Mouse (Mus musculus) embryonic fibroblast, embryonic 13.5 days (primary cell): ENCODE data around the gene Osbpl5. TPM values are rescaled to one million over a fixed set of nuclear protein-coding genes. Genes with fewer than 3 reads are reported as not detected.

Experiments used
- H3K27ac ChIP-seq: 2 replicates; pipeline ENCODE4 v1.5.1; 2012; ENCODE audit warnings: low read length, control low read depth, inconsistent platforms; ENCODE audit not compliant: insufficient read depth
- H3K4me1 ChIP-seq: 2 replicates; pipeline ENCODE4 v1.6.1; 2011; ENCODE audit warnings: low read length; ENCODE audit not compliant: control insufficient read depth, insufficient read depth
- H3K4me3 ChIP-seq: 2 replicates; pipeline ENCODE4 v1.5.1; 2011; ENCODE audit warnings: mild to moderate bottlenecking, control low read depth, low read length; ENCODE audit not compliant: insufficient read depth
- CTCF ChIP-seq: IDR thresholded peaks from 2 replicates; pipeline ENCODE4 v1.5.1; 2011; ENCODE audit warnings: mild to moderate bottlenecking, control low read depth, low read length, moderate library complexity, borderline replicate concordance; ENCODE audit not compliant: insufficient read depth
- POLR2A ChIP-seq: IDR thresholded peaks from 2 replicates; pipeline ENCODE4 v1.6.1; 2011; ENCODE audit warnings: low read depth, mild to moderate bottlenecking, control low read depth, low read length, moderate library complexity
- polyA plus RNA-seq: library from polyadenylated mRNA; stranded (reverse); fragments of >200 nt; gene quantifications from 2 replicates; pipeline ENCODE4 v1.2.4, GENCODE M21; 2011; ENCODE audit warnings: low read depth; ENCODE audit not compliant: missing spikeins, insufficient read length

Gene Osbpl5
- polyA plus RNA-seq, 1 experiment = 54.2 TPM

- H3K4me3 ChIP-seq = no peak overlapping the region
- H3K4me1 ChIP-seq = no peaks in the 10 kb centered on the region
- TF ChIP-seq CTCF (no peak), POLR2A (no peak)
- H3K27ac ChIP-seq = no peak overlapping the region
Observed at GRCm38 (mm10) chr7:143755357-143756124, 1.2 kb downstream of the Osbpl5 start.

GRCm38 (mm10) chr7:143753990-143754715, 2.6 kb downstream of the Osbpl5 start:
- H3K4me1 ChIP-seq = no peaks in the 10 kb centered on the region
- H3K4me3 ChIP-seq = no peak overlapping the region
- TF ChIP-seq CTCF (peak; percentile 90), POLR2A (no peak)
- no peak overlapping the region for H3K27ac ChIP-seq

GRCm38 (mm10) chr7:143752606-143753005, 4.2 kb downstream of the Osbpl5 start:
- TF ChIP-seq POLR2A (no peak), CTCF (no peak)
- H3K4me3 ChIP-seq = no peak overlapping the region
- no peak overlapping the region for H3K27ac ChIP-seq
- no peaks in the 10 kb centered on the region for H3K4me1 ChIP-seq

- no peak overlapping the region for H3K27ac ChIP-seq
- no peak overlapping the region for H3K4me3 ChIP-seq
- no peaks in the 10 kb centered on the region for H3K4me1 ChIP-seq
- TF ChIP-seq CTCF (no peak), POLR2A (no peak)
Observed at GRCm38 (mm10) chr7:143752056-143752455, 4.7 kb downstream of the Osbpl5 start.

- TF ChIP-seq CTCF = no peak
- no peak for TF ChIP-seq POLR2A
- H3K4me1 ChIP-seq = no peaks in the 10 kb centered on the region
- H3K4me3 ChIP-seq = no peak overlapping the region
- no peak overlapping the region for H3K27ac ChIP-seq
Observed at GRCm38 (mm10) chr7:143751380-143751779, 5.4 kb downstream of the Osbpl5 start.

- H3K4me1 ChIP-seq = no peaks in the 10 kb centered on the region
- TF ChIP-seq POLR2A = no peak
- H3K4me3 ChIP-seq = no peak overlapping the region
- H3K27ac ChIP-seq = no peak overlapping the region
Observed at GRCm38 (mm10) chr7:143749045-143749444, 7.7 kb downstream of the Osbpl5 start.

- Histone ChIP-seq H3K4me3 (no peak overlapping the region), H3K4me1 (no peaks in the 10 kb centered on the region)
- TF ChIP-seq CTCF (peak; percentile 86; the same call in 1 of the 2 replicates), POLR2A (no peak)
Observed at GRCm38 (mm10) chr7:143748041-143748868, 8.5 kb downstream of the Osbpl5 start.

GRCm38 (mm10) chr7:143740653-143741052, 16.1 kb downstream of the Osbpl5 start:
- no peak for TF ChIP-seq POLR2A
- no peak for TF ChIP-seq CTCF
- Histone ChIP-seq H3K4me1 (peaks cover 6% of the 10 kb centered on the region; the same call in 1 of the 2 replicates), H3K4me3 (peak overlapping the region; percentile 34), H3K27ac (no peak overlapping the region)

More at GRCm38 (mm10) chr7:143748041-143748868, 8.5 kb downstream of the Osbpl5 start:
- H3K27ac ChIP-seq = no peak overlapping the region
